Mouse (Mus musculus): ENCODE data around the gene Lrrc20.

Lrrc20 gene

GRCm38 (mm10) chr10:61474344-61474743 lies 1.3 kb upstream of the Lrrc20 start:
- no peak for DNase-seq (ENCODE audit: low spot score)

- DNase-seq (ENCODE audit: low spot score), result no peak
Observed at GRCm38 (mm10) chr10:61476440-61477165, 1.0 kb downstream of the Lrrc20 start.

DNA sequence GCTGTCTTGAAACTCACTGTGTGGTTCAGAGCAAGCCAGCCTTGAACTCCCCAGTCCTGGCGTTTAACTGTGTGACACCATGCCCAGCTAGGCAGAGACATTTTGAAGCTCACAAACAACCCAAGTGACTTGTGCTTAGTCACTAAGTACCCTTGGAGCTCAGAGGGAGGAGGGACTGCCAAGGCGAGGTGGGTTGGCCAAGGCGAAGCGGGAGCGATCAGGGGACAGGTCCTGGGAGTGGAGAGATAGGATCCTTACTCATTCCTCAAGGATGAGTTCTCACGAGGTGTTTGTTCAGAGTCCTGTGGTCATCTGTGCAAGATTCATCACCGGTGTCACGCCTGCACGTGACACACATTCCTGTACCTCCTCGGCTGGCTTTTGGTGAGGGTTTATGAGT lies 3.9 kb downstream of the Lrrc20 start:
- no peak for DNase-seq (ENCODE audit: low spot score)

- DNase-seq (ENCODE audit: low spot score), result no peak
Observed at GRCm38 (mm10) chr10:61479927-61480326, 4.3 kb downstream of the Lrrc20 start.

DNA sequence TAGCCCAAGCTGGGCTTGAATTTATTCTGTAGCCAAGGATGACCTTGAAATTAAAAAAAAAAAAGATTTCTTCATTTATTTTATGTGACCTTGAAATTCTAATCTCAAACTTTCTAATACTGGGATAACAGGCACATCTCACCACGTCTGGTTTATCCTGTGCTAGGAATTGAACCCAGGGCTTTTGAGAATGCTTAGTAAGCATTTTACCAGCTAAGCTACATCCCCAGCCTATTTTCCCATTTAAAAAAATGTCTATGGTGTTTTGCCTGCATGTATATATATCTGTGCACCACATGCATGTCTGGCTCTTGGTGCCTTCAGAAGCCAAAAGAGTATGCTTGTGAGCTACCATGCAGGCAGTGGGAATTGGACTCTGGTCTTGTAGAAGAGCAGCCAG lies 4.9 kb downstream of the Lrrc20 start:
- DNase-seq (ENCODE audit: low spot score), result no peak

DNA sequence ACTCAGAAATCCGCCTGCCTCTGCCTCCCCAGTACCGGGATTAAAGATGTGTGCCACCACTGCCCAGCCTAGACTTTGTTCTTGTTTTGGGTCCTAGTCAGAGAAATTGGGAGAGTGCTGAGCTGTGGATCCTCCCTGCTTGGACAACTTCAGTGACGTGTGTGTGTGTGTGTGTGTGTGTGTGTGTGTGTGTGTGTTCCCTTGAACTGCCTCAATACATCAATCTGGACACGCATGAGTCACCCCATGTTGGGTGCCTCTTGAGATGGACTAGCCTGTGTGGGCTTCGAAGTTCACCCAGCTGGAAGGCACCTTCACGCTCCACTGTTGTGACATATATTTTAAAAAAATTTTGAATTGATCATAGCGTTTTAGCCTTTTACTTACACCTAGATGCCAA lies 7.2 kb downstream of the Lrrc20 start:
- no peak for DNase-seq (ENCODE audit: low spot score)

- no peak for DNase-seq (ENCODE audit: low spot score)
Observed at GRCm38 (mm10) chr10:61484801-61485200, 9.2 kb downstream of the Lrrc20 start.

DNA sequence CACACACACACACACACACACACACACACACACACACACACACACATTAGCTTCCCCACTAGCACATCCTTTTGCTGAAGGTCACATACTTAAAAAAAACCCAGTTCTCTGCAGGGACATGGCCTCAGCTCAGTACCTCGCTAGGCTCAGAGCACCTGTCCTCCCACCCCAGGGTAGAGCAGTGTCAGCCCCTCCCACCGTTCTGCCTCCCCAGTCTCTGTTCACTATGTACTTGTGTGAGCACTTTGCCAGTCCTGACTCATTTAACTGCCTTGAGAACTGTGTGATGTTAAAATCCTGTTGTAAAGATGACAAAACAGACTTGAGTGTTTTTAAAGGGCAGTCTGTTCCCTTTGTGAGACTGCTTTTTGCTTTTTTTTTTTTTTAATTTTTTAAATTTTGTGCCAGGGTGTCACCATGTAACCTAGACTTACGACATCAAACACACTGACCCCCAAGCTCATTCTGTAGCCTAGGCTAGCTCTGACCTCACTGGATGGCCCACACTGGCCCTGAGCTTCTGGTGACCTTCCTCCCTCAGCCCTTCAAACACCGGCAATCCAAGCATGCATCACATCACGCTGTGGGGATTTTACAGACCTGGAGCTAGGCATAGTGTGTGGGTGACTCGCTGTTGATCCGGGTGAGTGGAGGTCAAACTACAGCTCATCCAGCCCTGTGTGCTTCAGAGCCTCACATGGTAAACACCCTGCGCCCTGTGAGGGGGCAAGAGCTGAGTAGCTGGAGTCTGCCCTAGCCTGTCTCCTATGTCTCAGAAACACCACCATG lies 11.1 kb downstream of the Lrrc20 start:
- DNase-seq (ENCODE audit: low spot score), result no peak

GRCm38 (mm10) chr10:61488522-61489110 lies 13.0 kb downstream of the Lrrc20 start:
- no peak for DNase-seq (ENCODE audit: low spot score)

- no peak for DNase-seq (ENCODE audit: low spot score)
Observed at GRCm38 (mm10) chr10:61491573-61491972, 16.0 kb downstream of the Lrrc20 start.

- peak; percentile 45 for DNase-seq (ENCODE audit: low spot score)
Observed at GRCm38 (mm10) chr10:61492040-61492439, 16.4 kb downstream of the Lrrc20 start.

- no peak for DNase-seq (ENCODE audit: low spot score)
Observed at GRCm38 (mm10) chr10:61495461-61495860, 19.9 kb downstream of the Lrrc20 start.

GRCm38 (mm10) chr10:61496231-61496630 lies 20.6 kb downstream of the Lrrc20 start:
- DNase-seq (ENCODE audit: low spot score), result no peak

- DNase-seq (ENCODE audit: low spot score), result no peak
Observed at GRCm38 (mm10) chr10:61499505-61500466, 24.2 kb downstream of the Lrrc20 start.

GRCm38 (mm10) chr10:61500756-61501155 lies 25.2 kb downstream of the Lrrc20 start:
- no peak for DNase-seq (ENCODE audit: low spot score)

DNA sequence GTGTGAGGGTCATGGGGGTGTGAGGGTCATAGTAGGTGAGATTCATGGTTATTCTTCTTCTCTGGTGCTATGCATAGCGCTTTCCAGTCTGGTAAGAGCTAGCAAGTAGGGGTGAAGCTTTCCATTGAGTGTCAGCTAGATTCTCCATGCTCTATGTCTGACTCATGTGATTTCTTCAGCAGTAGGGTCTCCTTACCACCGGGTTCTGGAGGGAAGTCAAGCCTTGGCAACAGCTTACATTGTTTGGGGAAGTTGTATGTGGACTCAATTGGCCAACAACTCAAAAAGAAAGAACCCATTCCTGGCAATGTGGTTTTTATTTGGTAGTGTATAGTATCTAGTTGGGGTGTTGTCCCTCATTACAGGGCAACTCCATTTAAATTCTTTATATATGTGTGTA lies 28.5 kb downstream of the Lrrc20 start:
- DNase-seq (ENCODE audit: low spot score), result no peak

GRCm38 (mm10) chr10:61506381-61507200 lies 31.0 kb downstream of the Lrrc20 start:
- no peak for DNase-seq (ENCODE audit: low spot score)

DNA sequence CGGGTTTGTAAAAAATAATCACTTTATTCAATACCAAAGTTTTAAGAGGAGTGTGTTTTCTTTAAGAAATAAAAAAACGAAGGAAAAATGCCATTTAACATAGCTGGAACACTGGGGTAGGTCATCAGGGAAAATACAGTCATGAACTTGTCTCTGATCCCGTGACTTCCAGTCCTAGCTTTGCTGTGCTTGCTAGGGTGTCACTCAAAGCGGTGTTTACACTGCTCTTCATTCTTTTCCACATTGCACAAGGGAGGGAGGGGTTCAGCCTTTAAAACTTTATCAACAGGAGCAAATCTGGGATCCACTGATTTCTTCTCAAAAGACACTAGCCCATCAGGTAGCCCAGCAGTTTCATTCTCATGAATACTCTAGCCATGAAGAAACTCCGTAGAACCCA lies 34.3 kb downstream of the Lrrc20 start:
- no peak for DNase-seq (ENCODE audit: low spot score)

DNA sequence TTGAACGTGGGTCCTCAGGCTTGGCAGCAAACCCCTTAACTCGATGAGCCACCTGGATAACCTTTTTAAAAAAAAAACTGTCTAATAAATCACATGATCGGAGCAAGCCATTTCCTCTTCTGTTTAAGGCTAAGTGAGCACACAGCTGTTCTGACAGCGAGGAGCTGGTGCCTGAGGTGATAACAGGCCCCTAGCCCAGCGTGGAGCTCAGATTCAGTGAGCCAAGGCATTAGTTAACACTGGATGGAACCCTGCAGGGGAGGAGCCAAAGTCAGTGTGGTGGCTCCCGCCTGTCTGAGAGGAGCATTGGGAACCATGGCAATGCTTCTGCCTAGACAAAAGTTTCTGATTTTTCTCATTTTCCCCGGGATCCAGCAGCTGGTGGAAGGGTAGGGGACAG lies 35.2 kb downstream of the Lrrc20 start:
- DNase-seq (ENCODE audit: low spot score), result no peak

GRCm38 (mm10) chr10:61512215-61512889 lies 36.8 kb downstream of the Lrrc20 start:
- no peak for DNase-seq (ENCODE audit: low spot score)

DNA sequence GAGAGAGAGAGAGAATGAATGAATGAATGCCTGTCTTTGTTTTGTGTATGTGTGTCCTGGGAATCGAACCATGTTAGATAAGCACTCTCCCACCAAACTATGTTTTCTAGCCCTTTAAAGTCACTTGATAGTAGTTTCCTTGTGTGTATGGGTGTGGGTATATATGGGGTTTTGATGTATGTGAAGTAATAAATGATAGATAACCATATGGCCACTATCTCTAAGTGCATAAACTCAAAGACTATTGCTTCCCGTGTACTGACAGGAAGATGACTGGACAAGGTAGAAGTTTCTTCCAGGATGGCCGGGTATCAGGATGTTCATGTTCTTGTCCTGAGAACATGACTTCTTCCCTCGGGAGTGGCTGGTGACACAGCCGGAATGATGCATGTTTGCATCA lies 41.3 kb downstream of the Lrrc20 start:
- no peak for DNase-seq (ENCODE audit: low spot score)
